Mouse (Mus musculus): ENCODE measurements at regions not wholly inside any gene's neighbourhood (a gene's known extent, or its start where the extent isn't known, plus 50 kb on each side); places are given as distances from the start of the nearest gene placed in this dataset.
A peak's percentile ranks its signal among the peaks of the same experiment; 100 is the strongest.

GRCm38 (mm10) chr10:37473086-37473485, 334.4 kb upstream of the Marcks start:
- DNase-seq (ENCODE audit: low spot score in 2 of 2), result no peak

GRCm38 (mm10) chr10:37457384-37457783, 318.7 kb upstream of the Marcks start:
- DNase-seq (ENCODE audit: low spot score in 2 of 2), result no peak

GRCm38 (mm10) chr10:37449894-37450293, 311.2 kb upstream of the Marcks start:
- DNase-seq (ENCODE audit: low spot score in 2 of 2), result no peak

- no peak for DNase-seq (ENCODE audit: low spot score in 2 of 2)
Measured at GRCm38 (mm10) chr10:37447333-37448204, 308.8 kb upstream of the Marcks start.

- DNase-seq (ENCODE audit: low spot score in 2 of 2), result no peak
Measured at GRCm38 (mm10) chr10:37439863-37440613, 301.3 kb upstream of the Marcks start.

- no peak for DNase-seq (ENCODE audit: low spot score in 2 of 2)
Measured at GRCm38 (mm10) chr10:37438312-37438711, 299.6 kb upstream of the Marcks start.

- no peak for DNase-seq (ENCODE audit: low spot score in 2 of 2)
Measured at GRCm38 (mm10) chr10:37436849-37437248, 298.1 kb upstream of the Marcks start.

- no peak for DNase-seq (ENCODE audit: low spot score in 2 of 2)
Measured at GRCm38 (mm10) chr10:37434229-37434628, 295.5 kb upstream of the Marcks start.

GRCm38 (mm10) chr10:37423047-37423446, 284.3 kb upstream of the Marcks start:
- no peak for DNase-seq (ENCODE audit: low spot score in 2 of 2)

GRCm38 (mm10) chr10:37422612-37423011, 283.9 kb upstream of the Marcks start:
- DNase-seq (ENCODE audit: low spot score in 2 of 2), result no peak

GRCm38 (mm10) chr10:37416321-37416720, 277.6 kb upstream of the Marcks start:
- DNase-seq (ENCODE audit: low spot score in 2 of 2), result no peak

- no peak for DNase-seq (ENCODE audit: low spot score in 2 of 2)
Measured at GRCm38 (mm10) chr10:37412401-37412800, 273.7 kb upstream of the Marcks start.

- no peak for DNase-seq (ENCODE audit: low spot score in 2 of 2)
Measured at GRCm38 (mm10) chr10:37409749-37410148, 271.0 kb upstream of the Marcks start.

- no peak for DNase-seq (ENCODE audit: low spot score in 2 of 2)
Measured at GRCm38 (mm10) chr10:37407487-37407886, 268.8 kb upstream of the Marcks start.

- DNase-seq (ENCODE audit: low spot score in 2 of 2), result no peak
Measured at GRCm38 (mm10) chr10:37404933-37405332, 266.2 kb upstream of the Marcks start.

- no peak for DNase-seq (ENCODE audit: low spot score in 2 of 2)
Measured at GRCm38 (mm10) chr10:37404407-37404806, 265.7 kb upstream of the Marcks start.

- no peak for DNase-seq (ENCODE audit: low spot score in 2 of 2)
Measured at GRCm38 (mm10) chr10:37402376-37402775, 263.7 kb upstream of the Marcks start.

GRCm38 (mm10) chr10:37400991-37401390, 262.3 kb upstream of the Marcks start:
- no peak for DNase-seq (ENCODE audit: low spot score in 2 of 2)

GRCm38 (mm10) chr10:37400379-37400778, 261.7 kb upstream of the Marcks start:
- no peak for DNase-seq (ENCODE audit: low spot score in 2 of 2)

GRCm38 (mm10) chr10:37397271-37397991, 258.7 kb upstream of the Marcks start:
- peak; percentile 4 to 5 for DNase-seq (ENCODE audit: low spot score in 2 of 2)

- no peak for DNase-seq (ENCODE audit: low spot score in 2 of 2)
Measured at GRCm38 (mm10) chr10:37390011-37390410, 251.3 kb upstream of the Marcks start.

GRCm38 (mm10) chr10:37386216-37386615, 247.5 kb upstream of the Marcks start:
- DNase-seq (ENCODE audit: low spot score in 2 of 2), result no peak

Measured in layer of hippocampus, adult 8-10 months (tissue).